22 mouse cellular contexts compared by ENCODE assay signal in the genomic region with DNA sequence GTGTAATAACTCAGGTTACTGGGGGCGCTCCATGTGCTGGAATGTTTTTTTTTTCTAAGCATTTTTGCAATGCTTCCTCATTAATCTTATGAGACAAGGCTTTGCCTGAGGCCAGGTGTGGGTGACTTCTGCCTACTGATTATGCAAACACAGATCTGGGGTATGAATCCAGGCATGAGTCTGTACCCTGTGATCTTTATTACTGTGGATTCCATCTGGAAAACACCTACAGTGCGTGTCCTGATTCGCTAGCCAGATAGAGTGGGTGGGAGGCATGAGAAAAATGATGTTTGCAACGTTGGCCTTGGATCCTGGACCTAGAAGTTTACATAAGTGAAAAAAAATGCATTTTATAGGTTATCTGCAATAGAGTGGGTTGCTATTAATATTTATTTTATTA.
DNase-seq lines count a peak whose midpoint lies in the region; ATAC-seq lines count a peak whose summit lies in the region.
"Had no signal": no experiment of that assay in that cellular context is flagged by ENCODE, and none has a peak within 500 bp of the region (broad histone marks: within the 10 kb centered on the region; RNA-seq: fewer than 3 reads in every experiment).

No protein-coding gene starts in this region.

- H3K27me3 ChIP-seq in midbrain, embryonic 13.5 days = no peaks in the 10 kb centered on the region
- H3K27me3 ChIP-seq in midbrain, embryonic 15.5 days (replicated peaks) = no peaks in the 10 kb centered on the region
- no peaks in the 10 kb centered on the region for H3K27me3 ChIP-seq in hindbrain, embryonic 10.5 days (ENCODE audit: insufficient read depth, poor library complexity, severe bottlenecking)
- H3K27me3 ChIP-seq: embryonic facial prominence, embryonic 12.5 days; limb, embryonic 15.5 days; stomach, embryonic 15.5 days had no signal

- H3K9ac ChIP-seq in midbrain, embryonic 13.5 days (replicated peaks) = no peak overlapping the region
- no peak overlapping the region for H3K9ac ChIP-seq in midbrain, embryonic 15.5 days
- H3K9ac ChIP-seq: embryonic facial prominence, embryonic 12.5 days; forebrain, postnatal 0 days; limb, embryonic 15.5 days; liver, postnatal 0 days; stomach, embryonic 15.5 days had no signal

- 79% methylated on average over 4 of the region's 4 CpGs for whole genome bisulfite sequencing in midbrain, embryonic 13.5 days
- WGBS in midbrain, embryonic 15.5 days = 73% methylated on average over 4 of the region's 4 CpGs
- WGBS in hindbrain, embryonic 10.5 days = 82% methylated on average over 4 of the region's 4 CpGs

- H3K9me3 ChIP-seq in midbrain, embryonic 13.5 days = no peaks in the 10 kb centered on the region; the same call in 1 of the 2 replicates
- no peaks in the 10 kb centered on the region for H3K9me3 ChIP-seq in midbrain, embryonic 15.5 days
- H3K9me3 ChIP-seq in hindbrain, embryonic 10.5 days = no peaks in the 10 kb centered on the region
- H3K9me3 ChIP-seq: embryonic facial prominence, embryonic 12.5 days; heart, embryonic 10.5 days; limb, embryonic 15.5 days; stomach, embryonic 15.5 days had no signal

- H3K4me2 ChIP-seq in midbrain, embryonic 13.5 days (replicated peaks) = no peak overlapping the region
- H3K4me2 ChIP-seq in midbrain, embryonic 15.5 days = no peak overlapping the region
- H3K4me2 ChIP-seq: embryonic facial prominence, embryonic 12.5 days; limb, embryonic 15.5 days; stomach, embryonic 15.5 days had no signal

- peak; percentile 43; the same call in 1 of the 2 replicates for ATAC-seq in midbrain, embryonic 13.5 days
- ATAC-seq in midbrain, embryonic 15.5 days (replicated peaks) = no peak
- ATAC-seq: forebrain, postnatal 0 days; hindbrain, embryonic 16.5 days; liver, postnatal 0 days had no signal

- no peak overlapping the region for H3K27ac ChIP-seq in midbrain, embryonic 13.5 days
- no peak overlapping the region for H3K27ac ChIP-seq in midbrain, embryonic 15.5 days
- H3K27ac ChIP-seq in hindbrain, embryonic 10.5 days = no peak overlapping the region
- H3K27ac ChIP-seq: embryonic facial prominence, embryonic 12.5 days; heart, embryonic 10.5 days; left cerebral cortex, adult 2 months; limb, embryonic 15.5 days; stomach, embryonic 15.5 days had no signal

- no peaks in the 10 kb centered on the region for H3K36me3 ChIP-seq in midbrain, embryonic 13.5 days
- H3K36me3 ChIP-seq in midbrain, embryonic 15.5 days (replicated peaks) = no peaks in the 10 kb centered on the region
- H3K36me3 ChIP-seq in hindbrain, embryonic 10.5 days = no peaks in the 10 kb centered on the region
- H3K36me3 ChIP-seq: embryonic facial prominence, embryonic 12.5 days; heart, embryonic 10.5 days; limb, embryonic 15.5 days; stomach, embryonic 15.5 days had no signal

- no peak overlapping the region for H3K4me3 ChIP-seq in midbrain, embryonic 13.5 days (replicated peaks)
- no peak overlapping the region for H3K4me3 ChIP-seq in midbrain, embryonic 15.5 days
- no peak overlapping the region for H3K4me3 ChIP-seq in hindbrain, embryonic 10.5 days
- H3K4me3 ChIP-seq: embryonic facial prominence, embryonic 12.5 days; heart, embryonic 10.5 days; left cerebral cortex, adult 2 months; limb, embryonic 15.5 days; stomach, embryonic 15.5 days had no signal

- no peaks in the 10 kb centered on the region for H3K4me1 ChIP-seq in midbrain, embryonic 13.5 days (replicated peaks)
- H3K4me1 ChIP-seq in midbrain, embryonic 15.5 days = peaks cover 3% of the 10 kb centered on the region; the same call in 1 of the 2 replicates
- H3K4me1 ChIP-seq in hindbrain, embryonic 10.5 days (replicated peaks) = no peaks in the 10 kb centered on the region
- H3K4me1 ChIP-seq: embryonic facial prominence, embryonic 12.5 days; heart, embryonic 10.5 days; limb, embryonic 15.5 days; stomach, embryonic 15.5 days had no signal

- DNase-seq in frontal cortex, adult 2 months (ENCODE audit: extremely low spot score in 1 of 2, low spot score in 1 of 2) = peak; percentile 15 to 24
- no peak for DNase-seq in frontal cortex, postnatal 25 days (ENCODE audit: low spot score in 2 of 2)
- peak; percentile 14 for DNase-seq in embryo, embryonic 10.5 days (ENCODE audit: low spot score)
- DNase-seq in layer of hippocampus, adult 8-10 months (ENCODE audit: low spot score in 2 of 2) = peak; percentile 24 to 39
- DNase-seq in cerebellum, postnatal 36 days = no peak
- DNase-seq in hindbrain, embryonic 10.5 days (ENCODE audit: low spot score) = no peak
- DNase-seq: adrenal gland, postnatal 10 days; cerebellum, adult 18-20 months; forebrain, postnatal 0 days; heart, postnatal 14 days; kidney, adult 11 months; kidney, postnatal 10 days; liver, postnatal 0 days; thymus, postnatal 25 days had no signal

Comparison
In these comparisons a context has a peak if more than half of its experiments do, and no peak if none do; other contexts are left out.
1. DNase-seq: peak in frontal cortex, adult 2 months (2 of 2), embryo, embryonic 10.5 days (single experiment) and layer of hippocampus, adult 8-10 months (2 of 2); none in frontal cortex, postnatal 25 days (0 of 2), cerebellum, postnatal 36 days (0 of 2) and hindbrain, embryonic 10.5 days (single experiment).